Mouse (Mus musculus) liver, adult 2 months (tissue): ENCODE results near the gene Nsdhl. TPM values are rescaled to one million over a fixed set of nuclear protein-coding genes. Genes with fewer than 3 reads are reported as not detected.

ENCODE experiments used
- DNase-seq: peaks from one replicate; pipeline ENCODE4 v3.0.0-alpha.2; 2011; ENCODE audit warnings: low read depth, low spot score; ENCODE audit errors: extremely low read depth
- H3K27ac ChIP-seq: fragments of 200-500 bp; replicated peaks from 2 replicates; pipeline ENCODE4 v1.5.1; 2012; ENCODE audit warnings: low read depth, mild to moderate bottlenecking, control low read depth, inconsistent platforms, low read length; ENCODE audit not compliant: insufficient read depth
- H3K27me3 ChIP-seq: fragments of 200-500 bp; 2 replicates; pipeline ENCODE4 v1.6.1; 2012; ENCODE audit warnings: mild to moderate bottlenecking, moderate library complexity, low read length, inconsistent platforms; ENCODE audit not compliant: control insufficient read depth, insufficient read depth
- H3K36me3 ChIP-seq: fragments of 200-500 bp; 2 replicates; pipeline ENCODE4 v1.6.1; 2012; ENCODE audit warnings: low read length, inconsistent platforms; ENCODE audit not compliant: control insufficient read depth, insufficient read depth
- H3K4me1 ChIP-seq: fragments of 200-500 bp; 2 replicates; pipeline ENCODE4 v1.6.1; 2011; ENCODE audit warnings: low read length; ENCODE audit not compliant: control insufficient read depth, insufficient read depth
- H3K4me3 ChIP-seq: fragments of 200-500 bp; 2 replicates; pipeline ENCODE4 v1.5.1; 2011; ENCODE audit warnings: low read depth, mild to moderate bottlenecking, control low read depth, low read length, moderate library complexity; ENCODE audit not compliant: insufficient read depth
- H3K79me2 ChIP-seq: fragments of 200-500 bp; 2 replicates; pipeline ENCODE4 v1.6.1; 2012; ENCODE audit warnings: inconsistent platforms, mild to moderate bottlenecking, low read length, moderate library complexity; ENCODE audit not compliant: control insufficient read depth, insufficient read depth
- H3K9ac ChIP-seq: fragments of 200-500 bp; 2 replicates; pipeline ENCODE4 v1.6.1; 2012; ENCODE audit warnings: low read depth, mild to moderate bottlenecking, control low read depth, inconsistent platforms, low read length
- CTCF ChIP-seq: fragments of 200-500 bp; IDR thresholded peaks from 2 replicates; pipeline ENCODE4 v1.5.1; 2011; ENCODE audit warnings: low read depth, low read length, control low read depth
- POLR2A ChIP-seq: fragments of 200-500 bp; IDR thresholded peaks from 2 replicates; pipeline ENCODE4 v1.6.1; 2011; ENCODE audit warnings: low read length, control low read depth; ENCODE audit not compliant: insufficient read depth; ENCODE audit errors: extremely low read depth
- WGBS: fragments of 180-500 bp; shearing (Covaris S2); methylation state at CpG from one replicate; pipeline ENCODE4 v1.1.7; 2018; 5-methylcytosine and 5-hydroxymethylcytosine counted together
- polyA plus RNA-seq: library from polyadenylated mRNA; depleted of rRNA; stranded (reverse); fragments of >200 nt; gene quantifications from 2 replicates; pipeline ENCODE4 v1.2.3, GENCODE M21; 2012; rRNA removed
- total RNA-seq: library from RNA; depleted of rRNA; stranded (reverse); fragments of >200 nt; gene quantifications from 2 replicates; pipeline ENCODE4 v1.2.3, GENCODE M21; 2014; rRNA removed

The Nsdhl gene
- total and polyA plus RNA-seq, 2 experiments, result 35.0 to 61.0 TPM

GRCm38 (mm10) chrX:73005678-73006077 is 87.3 kb downstream of the Nsdhl start:
- no peak for DNase-seq
- WGBS, result 85% methylated on average over 4 of the region's 4 CpGs
- TF ChIP-seq POLR2A (no peak), CTCF (no peak)
- Histone ChIP-seq H3K36me3 (no peaks in the 10 kb centered on the region), H3K4me1 (no peaks in the 10 kb centered on the region), H3K4me3 (no peak overlapping the region), H3K27ac (no peak overlapping the region), H3K79me2 (no peaks in the 10 kb centered on the region), H3K27me3 (no peaks in the 10 kb centered on the region), H3K9ac (no peak overlapping the region)

DNA sequence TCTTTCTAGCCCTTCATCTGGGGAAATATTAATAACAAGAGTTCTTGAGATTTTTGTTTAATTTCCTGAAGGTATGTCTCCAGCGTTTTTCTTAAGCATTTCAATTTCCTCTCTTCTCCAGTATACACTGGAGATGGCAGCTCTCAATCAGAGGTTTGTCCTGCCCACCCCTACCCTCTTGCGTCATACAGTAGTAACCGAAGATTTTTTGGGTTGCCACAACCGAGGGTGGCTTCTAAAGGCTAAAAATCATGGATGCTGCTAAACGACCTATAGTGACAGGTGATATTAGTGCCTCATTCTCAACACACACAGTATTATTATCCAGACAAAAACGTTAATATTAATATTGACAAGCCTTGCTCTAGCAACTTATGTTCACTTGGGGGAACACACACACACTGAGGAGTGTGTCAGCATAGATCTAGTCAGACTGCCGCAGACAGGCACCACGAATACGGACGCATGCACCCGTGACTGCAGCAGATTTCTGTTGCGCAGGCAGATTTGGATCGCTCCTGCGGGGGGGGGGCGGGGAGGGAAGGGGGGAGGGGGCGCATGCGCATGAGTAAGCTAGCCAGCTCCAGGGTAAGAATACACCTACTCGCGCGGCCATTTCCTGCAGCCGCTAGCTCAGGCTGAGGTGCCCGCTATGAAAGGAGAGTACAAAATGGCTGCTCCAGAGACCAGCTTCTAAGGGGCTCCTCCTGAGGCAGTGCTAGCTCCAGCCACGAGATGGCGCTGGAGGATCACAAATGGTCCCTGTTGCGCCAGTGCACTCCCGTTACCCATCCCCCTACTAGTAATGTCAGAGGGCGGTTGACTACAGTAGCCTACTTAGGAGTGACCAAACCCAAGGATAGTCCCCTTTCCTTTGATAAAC is 89.5 kb downstream of the Nsdhl start:
- no peaks in the 10 kb centered on the region for H3K4me1 ChIP-seq
- no peaks in the 10 kb centered on the region for H3K79me2 ChIP-seq
- no peaks in the 10 kb centered on the region for H3K36me3 ChIP-seq
- peak overlapping the region; percentile 28 for H3K9ac ChIP-seq
- WGBS, result 1% methylated on average over 24 of the region's 27 CpGs
- peak; percentile 96 for TF ChIP-seq CTCF
- 0 out of 2 replicates have a peak, but pooled peaks have one; percentile 42 for TF ChIP-seq POLR2A
- H3K27me3 ChIP-seq, result no peaks in the 10 kb centered on the region
- peak overlapping the region; percentile 19 for H3K4me3 ChIP-seq
- DNase-seq, result peak; percentile 82
- H3K27ac ChIP-seq, result peak overlapping the region; percentile 65

Other genes with a start within 250 kb of the Nsdhl start
- 0.09 and 0.20 TPM in 2 replicates for gene Gabrq, start 93.4 kb upstream of the Nsdhl start, total RNA-seq
- 0.02 TPM in 1 of 2 replicates, not detected in the other for gene Gabrq, start 93.4 kb upstream of the Nsdhl start, polyA plus RNA-seq
- 14.6 and 19.4 TPM in 2 replicates for gene Cetn2, start 146 bp upstream of the Nsdhl start, total RNA-seq
- gene Cetn2, start 146 bp upstream of the Nsdhl start, polyA plus RNA-seq, result 3.2 and 3.9 TPM in 2 replicates
- 0.13 and 0.18 TPM in 2 replicates for gene Zfp185, start 68.8 kb downstream of the Nsdhl start, total RNA-seq
- gene Zfp185, start 68.8 kb downstream of the Nsdhl start, polyA plus RNA-seq, result 0.07 and 0.15 TPM in 2 replicates
- gene Pnma5, start 118.5 kb downstream of the Nsdhl start, total RNA-seq, result not detected in 2 replicates
- gene Pnma5, start 118.5 kb downstream of the Nsdhl start, polyA plus RNA-seq, result not detected in 2 replicates
- not detected in 2 replicates for gene Pnma3, start 146.2 kb downstream of the Nsdhl start, total RNA-seq
- not detected in 2 replicates for gene Pnma3, start 146.2 kb downstream of the Nsdhl start, polyA plus RNA-seq
- 0.37 and 1.1 TPM in 2 replicates for gene Xlr4a, start 163.9 kb downstream of the Nsdhl start, total RNA-seq
- gene Xlr4a, start 163.9 kb downstream of the Nsdhl start, polyA plus RNA-seq, result not detected in 2 replicates
- gene Xlr3a, start 178.5 kb downstream of the Nsdhl start, total RNA-seq, result 5.8 and 8.3 TPM in 2 replicates
- 1.4 TPM in 1 of 2 replicates, not detected in the other for gene Xlr3a, start 178.5 kb downstream of the Nsdhl start, polyA plus RNA-seq
- 0.13 TPM in 1 of 2 replicates, not detected in the other for gene Gm14685, start 198.5 kb downstream of the Nsdhl start, total RNA-seq
- not detected in 2 replicates for gene Gm14685, start 198.5 kb downstream of the Nsdhl start, polyA plus RNA-seq
- not detected in 2 replicates for gene Xlr5b, start 230.2 kb downstream of the Nsdhl start, total RNA-seq
- not detected in 2 replicates for gene Xlr5b, start 230.2 kb downstream of the Nsdhl start, polyA plus RNA-seq
- gene DXBay18, start 230.9 kb downstream of the Nsdhl start, total RNA-seq, result not detected in 2 replicates
- gene DXBay18, start 230.9 kb downstream of the Nsdhl start, polyA plus RNA-seq, result not detected in 2 replicates